Mouse (Mus musculus) lung, embryonic 16.5 days (tissue): ENCODE results near the gene Gm340. TPM values are rescaled to one million over a fixed set of nuclear protein-coding genes. Genes with fewer than 3 reads are reported as not detected.

Source experiments
- ATAC-seq: fragments of 200-750 bp; cut with Nextera tagmentation; 2 replicates; pipeline ENCODE4 v1.8.0; 2017; ENCODE audit warnings: low read depth, mild to moderate bottlenecking, moderate library complexity
- H3K27ac ChIP-seq: fragments of 300-500 bp; sonication (generic); 2 replicates; pipeline ENCODE4 v1.5.1; 2014; ENCODE audit warnings: mild to moderate bottlenecking, control low read depth, low read length
- H3K27me3 ChIP-seq: fragments of 300-500 bp; sonication (generic); 2 replicates; pipeline ENCODE4 v1.6.1; 2014; ENCODE audit warnings: low read depth, low read length, mixed read lengths; ENCODE audit not compliant: control insufficient read depth, insufficient read depth
- H3K36me3 ChIP-seq: fragments of 300-500 bp; sonication (generic); 2 replicates; pipeline ENCODE4 v1.6.1; 2014; ENCODE audit warnings: low read length; ENCODE audit not compliant: control insufficient read depth, insufficient read depth
- H3K4me1 ChIP-seq: fragments of 300-500 bp; sonication (generic); replicated peaks from 2 replicates; pipeline ENCODE4 v1.6.1; 2014; ENCODE audit warnings: low read length, mixed read lengths; ENCODE audit not compliant: control insufficient read depth, insufficient read depth
- H3K4me2 ChIP-seq: fragments of 300-500 bp; sonication (generic); 2 replicates; pipeline ENCODE4 v1.6.1; 2014; ENCODE audit warnings: low read depth, low read length, control low read depth
- H3K4me3 ChIP-seq: fragments of 300-500 bp; sonication (generic); 2 replicates; pipeline ENCODE4 v1.5.1; 2014; ENCODE audit warnings: mild to moderate bottlenecking, low read length, control low read depth
- H3K9ac ChIP-seq: fragments of 300-500 bp; sonication (generic); 2 replicates; pipeline ENCODE4 v1.6.1; 2014; ENCODE audit warnings: low read length, control low read depth
- H3K9me3 ChIP-seq: fragments of 300-500 bp; sonication (generic); 2 replicates; pipeline ENCODE4 v1.6.1; 2016; ENCODE audit warnings: low read length; ENCODE audit not compliant: control insufficient read depth
- WGBS: fragments of 180-500 bp; shearing (Covaris S2); extraction: QIAGEN DNeasy Blood & Tissue Kit; methylation state at CpG from one replicate; pipeline ENCODE4 v1.1.7; 2014; 5-methylcytosine and 5-hydroxymethylcytosine counted together
- polyA plus RNA-seq: library from polyadenylated mRNA; unstranded; fragments of >200 nt; fragmentation: Nextera tagmentation; extraction: Ambion mirVana; gene quantifications from 2 replicates; pipeline ENCODE4 v1.2.1, GENCODE M21; 2015

Gm340 gene
- polyA plus RNA-seq, 1 experiment from 2014 or later = 2.1 TPM

GRCm38 (mm10) chr19:41579311-41579920 is 2.8 kb upstream of the Gm340 start:
- no peak overlapping the region for H3K4me3 ChIP-seq
- no peaks in the 10 kb centered on the region for H3K4me1 ChIP-seq
- H3K9ac ChIP-seq = no peak overlapping the region
- no peaks in the 10 kb centered on the region for H3K9me3 ChIP-seq
- H3K36me3 ChIP-seq = peaks cover 7% of the 10 kb centered on the region
- 81% methylated on average over 4 of the region's 4 CpGs for WGBS
- H3K27ac ChIP-seq = no peak overlapping the region
- H3K27me3 ChIP-seq = no peaks in the 10 kb centered on the region
- ATAC-seq = no peak
- H3K4me2 ChIP-seq = no peak overlapping the region

DNA sequence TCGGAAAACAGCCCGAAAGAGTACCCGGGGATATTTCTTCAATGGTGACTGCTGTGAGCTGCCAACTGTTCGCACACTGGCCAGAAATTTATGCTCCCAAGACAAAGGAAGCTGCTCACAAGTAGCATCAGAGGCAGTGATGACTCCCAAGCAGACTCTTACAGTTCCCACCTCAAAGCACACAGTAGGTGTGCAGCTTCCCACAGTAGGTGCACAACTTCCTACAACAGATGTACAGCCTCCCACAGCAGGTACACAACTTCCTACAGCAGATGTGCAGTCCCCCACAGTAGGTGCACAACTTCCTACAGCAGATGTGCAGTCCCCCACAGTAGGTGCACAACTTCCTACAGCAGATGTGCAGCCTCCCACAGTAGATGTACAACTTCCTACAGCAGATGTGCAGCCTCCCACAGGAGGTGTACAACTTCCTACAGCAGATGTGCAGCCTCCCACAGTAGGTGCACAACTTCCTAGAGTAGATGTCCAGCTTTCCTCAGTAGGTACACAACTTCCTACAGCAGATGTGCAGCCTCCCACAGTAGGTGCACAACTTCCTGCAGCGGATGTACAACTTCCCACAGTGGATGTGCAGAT is 846 bp downstream of the Gm340 start:
- Histone ChIP-seq H3K27me3 (no peaks in the 10 kb centered on the region), H3K4me3 (no peak overlapping the region), H3K27ac (no peak overlapping the region), H3K9me3 (no peaks in the 10 kb centered on the region), H3K9ac (no peak overlapping the region), H3K4me1 (no peaks in the 10 kb centered on the region), H3K36me3 (peaks cover 18% of the 10 kb centered on the region), H3K4me2 (no peak overlapping the region)
- WGBS = 92% methylated on average over 5 of the region's 5 CpGs
- no peak for ATAC-seq

DNA sequence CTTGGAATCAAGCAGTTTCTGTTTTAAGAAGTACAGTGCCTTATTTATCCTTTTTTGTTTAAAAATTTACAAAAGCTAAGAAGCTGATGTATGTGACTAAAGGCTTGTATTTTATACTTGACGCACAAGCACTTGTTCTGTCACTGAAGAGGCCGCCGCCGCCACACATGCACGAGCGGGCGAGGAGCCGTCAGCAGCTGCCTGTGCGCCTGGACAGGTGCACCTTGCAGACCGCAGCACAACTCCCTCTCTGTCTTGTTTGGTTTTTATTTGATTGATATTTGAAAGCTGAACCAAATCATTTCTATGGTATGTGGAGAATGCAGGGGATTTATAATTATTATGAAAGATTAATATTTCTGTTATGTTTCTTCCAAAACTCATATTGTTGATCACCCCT is 4.6 kb downstream of the Gm340 start:
- WGBS = 78% methylated on average over 10 of the region's 10 CpGs
- H3K9ac ChIP-seq = no peak overlapping the region
- peaks cover 18% of the 10 kb centered on the region for H3K36me3 ChIP-seq
- H3K27ac ChIP-seq = no peak overlapping the region
- no peaks in the 10 kb centered on the region for H3K27me3 ChIP-seq
- no peak overlapping the region for H3K4me3 ChIP-seq
- H3K9me3 ChIP-seq = no peaks in the 10 kb centered on the region
- H3K4me1 ChIP-seq = no peaks in the 10 kb centered on the region
- no peak for ATAC-seq
- H3K4me2 ChIP-seq = no peak overlapping the region

DNA sequence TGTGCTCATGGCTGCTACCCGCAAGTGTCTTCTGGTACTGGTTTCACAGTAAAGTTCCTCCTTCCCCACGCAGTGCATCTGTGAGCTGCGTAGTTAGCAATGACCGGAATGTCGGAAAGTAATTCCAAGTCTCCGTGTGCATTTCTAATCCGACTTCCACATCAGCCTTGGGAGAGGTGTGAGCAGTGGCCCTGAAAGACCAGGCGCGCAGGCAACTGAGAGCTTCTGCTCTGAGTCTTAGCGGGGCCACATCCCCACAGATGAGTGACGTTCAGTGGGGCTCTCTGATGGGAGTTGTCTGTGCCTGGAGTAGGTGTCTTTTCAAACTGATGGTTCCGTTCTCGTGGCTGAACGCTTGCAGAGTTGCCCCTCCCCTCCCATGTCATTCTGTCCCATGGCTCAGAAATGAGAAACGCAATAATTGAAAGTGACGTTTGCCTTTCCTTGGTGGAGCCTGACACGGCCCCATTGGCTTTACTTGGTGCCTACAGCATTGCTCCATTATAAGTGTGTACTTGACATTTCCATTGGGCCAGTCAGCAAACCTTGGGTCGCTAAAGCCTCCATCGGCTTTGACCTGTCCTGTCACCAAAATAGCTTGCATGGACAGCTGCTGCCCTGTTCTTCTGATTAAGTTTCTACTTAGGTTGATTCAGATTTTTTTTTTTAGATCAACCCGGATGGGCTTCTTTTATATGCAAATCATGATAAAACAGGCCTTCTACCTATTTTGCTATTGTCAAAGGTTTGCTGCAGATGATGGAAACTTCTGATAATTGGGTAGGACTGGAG is 5.5 kb downstream of the Gm340 start:
- H3K4me2 ChIP-seq = no peak overlapping the region

GRCm38 (mm10) chr19:41589026-41589425 is 6.9 kb downstream of the Gm340 start:
- H3K27ac ChIP-seq = no peak overlapping the region
- H3K27me3 ChIP-seq = no peaks in the 10 kb centered on the region
- WGBS = 84% methylated on average over 7 of the region's 7 CpGs

More for the DNA sequence above, 5.5 kb downstream of the Gm340 start:
- Histone ChIP-seq H3K27me3 (no peaks in the 10 kb centered on the region), H3K4me1 (no peaks in the 10 kb centered on the region), H3K27ac (no peak overlapping the region), H3K9ac (no peak overlapping the region), H3K9me3 (no peaks in the 10 kb centered on the region), H3K36me3 (peaks cover 15% of the 10 kb centered on the region), H3K4me3 (no peak overlapping the region)
- ATAC-seq = no peak
- 88% methylated on average over 20 of the region's 20 CpGs for WGBS

GRCm38 (mm10) chr19:41589681-41590080 is 7.5 kb downstream of the Gm340 start:
- H3K4me1 ChIP-seq = no peaks in the 10 kb centered on the region
- no peak overlapping the region for H3K4me3 ChIP-seq
- 89% methylated on average over 8 of the region's 8 CpGs for WGBS
- no peak for ATAC-seq
- no peak overlapping the region for H3K4me2 ChIP-seq
- H3K27ac ChIP-seq = no peak overlapping the region
- no peak overlapping the region for H3K9ac ChIP-seq
- H3K36me3 ChIP-seq = peaks cover 8% of the 10 kb centered on the region; the same call in 1 of the 2 replicates
- no peaks in the 10 kb centered on the region for H3K9me3 ChIP-seq
- H3K27me3 ChIP-seq = no peaks in the 10 kb centered on the region

More at GRCm38 (mm10) chr19:41589026-41589425, 6.9 kb downstream of the Gm340 start:
- ATAC-seq = no peak
- no peak overlapping the region for H3K4me2 ChIP-seq
- H3K4me3 ChIP-seq = no peak overlapping the region
- peaks cover 13% of the 10 kb centered on the region for H3K36me3 ChIP-seq
- no peaks in the 10 kb centered on the region for H3K9me3 ChIP-seq
- H3K4me1 ChIP-seq = no peaks in the 10 kb centered on the region
- no peak overlapping the region for H3K9ac ChIP-seq

GRCm38 (mm10) chr19:41591808-41592207 is 9.6 kb downstream of the Gm340 start:
- no peak for ATAC-seq
- Histone ChIP-seq H3K36me3 (no peaks in the 10 kb centered on the region), H3K4me2 (no peak overlapping the region), H3K4me3 (no peak overlapping the region), H3K9ac (no peak overlapping the region), H3K27ac (no peak overlapping the region), H3K9me3 (no peaks in the 10 kb centered on the region), H3K4me1 (no peaks in the 10 kb centered on the region), H3K27me3 (no peaks in the 10 kb centered on the region)
- 62% methylated on average over 12 of the region's 12 CpGs for WGBS

GRCm38 (mm10) chr19:41597170-41597894 is 15.2 kb downstream of the Gm340 start:
- WGBS = 56% methylated on average over 6 of the region's 6 CpGs
- Histone ChIP-seq H3K9me3 (no peaks in the 10 kb centered on the region), H3K36me3 (no peaks in the 10 kb centered on the region), H3K27ac (no peak overlapping the region), H3K4me3 (no peak overlapping the region), H3K27me3 (no peaks in the 10 kb centered on the region), H3K4me1 (peaks cover 7% of the 10 kb centered on the region), H3K9ac (no peak overlapping the region), H3K4me2 (no peak overlapping the region)
- peak; percentile 56; the same call in 1 of the 2 replicates for ATAC-seq

GRCm38 (mm10) chr19:41600647-41601046 is 18.5 kb downstream of the Gm340 start:
- WGBS = 63% methylated on average over 11 of the region's 11 CpGs
- Histone ChIP-seq H3K9me3 (no peaks in the 10 kb centered on the region), H3K36me3 (no peaks in the 10 kb centered on the region), H3K27me3 (no peaks in the 10 kb centered on the region), H3K4me1 (peaks cover 7% of the 10 kb centered on the region), H3K4me3 (no peak overlapping the region), H3K4me2 (no peak overlapping the region), H3K27ac (no peak overlapping the region), H3K9ac (no peak overlapping the region)
- no peak for ATAC-seq
